Mouse (Mus musculus) left cerebral cortex, adult 18-20 months (tissue): ENCODE results near the gene Ldah. TPM values are rescaled to one million over a fixed set of nuclear protein-coding genes. Genes with fewer than 3 reads are reported as not detected.

Experiments used
- DNase-seq, 2 experiments: peaks; one replicate each; pipeline ENCODE4 v3.0.0; 2021 to 2022; ENCODE audit warnings: low spot score in 2 of 2, mixed read lengths in 1 of 2
- total RNA-seq, 2 experiments: library from RNA; stranded (reverse); gene quantifications; 2 replicates each; pipeline ENCODE4 v1.2.3; 2021

Ldah gene
- total RNA-seq, 2 experiments from 2014 or later = 34.9 to 40.2 TPM

GRCm38 (mm10) chr12:8275424-8275823, 67.5 kb downstream of the Ldah start:
- no peak for DNase-seq

GRCm38 (mm10) chr12:8281225-8282017, 73.5 kb downstream of the Ldah start:
- DNase-seq = no peak

- DNase-seq = no peak
Observed at GRCm38 (mm10) chr12:8287970-8288369, 80.1 kb downstream of the Ldah start.

GRCm38 (mm10) chr12:8289099-8289498, 81.2 kb downstream of the Ldah start:
- no peak for DNase-seq

GRCm38 (mm10) chr12:8289499-8289898, 81.6 kb downstream of the Ldah start:
- DNase-seq = no peak

- peak in 1 of 2 experiments; percentile 36 for DNase-seq
Observed at GRCm38 (mm10) chr12:8291157-8291853, 83.4 kb downstream of the Ldah start.

- no peak for DNase-seq
Observed at GRCm38 (mm10) chr12:8295307-8295913, 87.5 kb downstream of the Ldah start.

- no peak for DNase-seq
Observed at GRCm38 (mm10) chr12:8296154-8296553, 88.2 kb downstream of the Ldah start.

- no peak for DNase-seq
Observed at GRCm38 (mm10) chr12:8297586-8298214, 89.8 kb downstream of the Ldah start.

GRCm38 (mm10) chr12:8298361-8299142, 90.6 kb downstream of the Ldah start:
- DNase-seq = no peak

GRCm38 (mm10) chr12:8299143-8300110, 91.5 kb downstream of the Ldah start:
- DNase-seq = no peak

GRCm38 (mm10) chr12:8300111-8300480, 92.2 kb downstream of the Ldah start:
- DNase-seq = no peak

GRCm38 (mm10) chr12:8300521-8300920, 92.6 kb downstream of the Ldah start:
- DNase-seq = no peak

- no peak for DNase-seq
Observed at GRCm38 (mm10) chr12:8301011-8301814, 93.3 kb downstream of the Ldah start.

- DNase-seq = no peak
Observed at GRCm38 (mm10) chr12:8301841-8302431, 94.0 kb downstream of the Ldah start, which contains the start of gene Gdf7. Gdf7 (minus strand) TSS chr12:8301954.

- DNase-seq = no peak
Observed at GRCm38 (mm10) chr12:8305258-8305657, 97.4 kb downstream of the Ldah start.

GRCm38 (mm10) chr12:8306432-8306831, 98.5 kb downstream of the Ldah start:
- peak; percentile 68 to 71 for DNase-seq

- no peak for DNase-seq
Observed at GRCm38 (mm10) chr12:8306910-8307309, 99.0 kb downstream of the Ldah start.
